Mouse (Mus musculus) liver, postnatal 0 days (tissue): ENCODE results near the gene Ampd3.

ENCODE experiments used
- CTCF ChIP-seq: sonication (generic); IDR thresholded peaks from 2 replicates; pipeline ENCODE4 v1.5.1; 2016; ENCODE audit warnings: antibody characterized with exemption, low read depth
- EP300 ChIP-seq: IDR thresholded peaks from 2 replicates; pipeline ENCODE4 v1.6.1; 2016; ENCODE audit warnings: antibody characterized with exemption, low read depth, mild to moderate bottlenecking

- TF ChIP-seq EP300 (no peak), CTCF (peak; percentile 96)
Observed at GRCm38 (mm10) chr7:110727049-110727448, 41.0 kb upstream of the Ampd3 start.
